Mouse (Mus musculus): Measurements from ENCODE around the gene Tsga10ip.

GRCm38 (mm10) chr19:5384715-5385114 is 17.6 kb downstream of the Tsga10ip start:
- no peak for TF ChIP-seq CTCF (IDR thresholded peaks at IDR 0.05; ENCODE audit: low read depth, low read length)
- TF ChIP-seq POLR2A (IDR thresholded peaks at IDR 0.05; ENCODE audit: extremely low read depth, insufficient read depth, low read length) = no peak
